Mouse (Mus musculus) R1 (cell line): ENCODE data around the gene Apopt1.
"Not testable (repeated sequence)": the region's sequence is repeated elsewhere in the genome, so short reads cannot be mapped to it uniquely, and the experiment has no call there.

Experiments
- DNase-seq: peaks from one replicate; pipeline ENCODE4 v3.0.0-alpha.2; 2018; ENCODE audit warnings: low read depth, low spot score

Apopt1 gene

DNA sequence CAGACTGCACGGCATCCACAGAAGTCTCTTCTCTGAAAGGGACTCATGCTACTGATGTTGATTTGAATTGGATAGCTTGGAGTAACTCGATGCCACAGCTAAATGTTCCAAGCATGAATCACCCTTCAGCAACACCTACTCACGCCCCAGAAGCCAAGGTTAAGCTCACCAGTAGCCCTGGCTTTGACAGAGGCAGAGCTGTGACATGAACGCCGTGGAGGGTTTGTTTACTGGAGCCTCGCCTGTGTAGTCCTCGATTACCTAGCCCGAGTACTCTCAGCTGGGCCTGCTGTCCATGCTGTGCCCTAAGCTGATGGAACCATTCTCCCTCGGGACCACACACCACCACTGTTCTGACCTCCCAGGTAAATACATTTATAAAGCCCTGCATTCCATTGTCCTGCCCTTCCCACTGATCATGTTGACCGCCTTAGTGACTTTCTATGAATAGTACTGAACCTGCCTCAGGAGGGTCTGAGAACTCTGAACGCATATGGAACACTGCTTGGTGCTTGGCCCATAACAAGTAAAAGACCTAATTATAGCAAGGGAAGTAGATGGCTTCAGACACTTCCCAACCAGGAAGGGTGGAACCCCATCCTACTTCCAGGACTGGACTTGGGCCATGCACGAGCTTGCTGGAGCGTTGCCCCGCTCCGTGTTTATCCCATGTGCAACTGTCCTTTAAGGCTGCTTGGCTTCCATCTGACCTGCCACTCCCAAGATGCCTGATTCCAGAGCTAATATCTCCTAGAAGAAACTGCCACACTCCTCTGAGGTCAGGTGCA, 7.7 kb upstream of the Apopt1 start:
- DNase-seq: no peak

DNA sequence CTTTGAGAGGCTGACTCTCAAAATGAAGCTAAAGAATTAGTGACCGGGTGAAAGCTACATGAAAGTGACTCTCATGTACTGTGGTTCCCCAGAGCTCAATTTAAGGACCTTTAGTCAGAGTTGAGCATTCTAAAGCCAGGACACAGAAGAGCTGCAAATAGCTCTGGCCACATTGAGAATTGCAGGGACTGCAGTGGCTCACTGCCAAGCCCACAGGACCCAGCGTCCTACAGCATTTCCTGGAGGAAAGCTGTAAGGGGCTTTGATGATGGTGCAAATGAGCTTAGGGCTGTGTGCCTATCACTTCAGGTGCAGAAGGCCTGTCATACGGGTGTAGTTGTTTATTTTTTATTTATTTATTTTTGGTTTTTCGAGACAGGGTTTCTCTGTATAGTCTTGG, 4.9 kb upstream of the Apopt1 start:
- no peak for DNase-seq

GRCm38 (mm10) chr12:111710091-111710490, 3.0 kb upstream of the Apopt1 start:
- no peak for DNase-seq

GRCm38 (mm10) chr12:111712476-111712875, 585 bp upstream of the Apopt1 start:
- DNase-seq: peak; percentile 76

DNA sequence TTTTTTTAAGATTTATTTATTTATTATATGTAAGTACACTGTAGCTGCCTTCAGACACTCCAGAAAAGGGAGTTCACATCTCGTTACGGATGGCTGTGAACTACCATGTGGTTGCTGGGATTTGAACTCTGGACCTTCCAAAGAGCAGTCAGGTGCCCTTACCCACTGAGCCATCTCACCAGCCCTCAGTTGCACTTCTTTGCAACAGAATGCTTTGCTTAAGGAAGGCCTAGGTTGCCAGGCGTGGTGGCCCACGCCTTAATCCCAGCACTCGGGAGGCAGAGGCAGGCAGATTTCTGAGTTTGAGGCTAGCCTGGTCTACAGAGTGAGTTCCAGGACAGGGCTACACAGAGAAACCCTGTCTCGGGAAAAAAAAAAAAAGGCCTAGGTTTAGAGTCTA, 819 bp downstream of the Apopt1 start:
- peak; percentile 21 for DNase-seq

DNA sequence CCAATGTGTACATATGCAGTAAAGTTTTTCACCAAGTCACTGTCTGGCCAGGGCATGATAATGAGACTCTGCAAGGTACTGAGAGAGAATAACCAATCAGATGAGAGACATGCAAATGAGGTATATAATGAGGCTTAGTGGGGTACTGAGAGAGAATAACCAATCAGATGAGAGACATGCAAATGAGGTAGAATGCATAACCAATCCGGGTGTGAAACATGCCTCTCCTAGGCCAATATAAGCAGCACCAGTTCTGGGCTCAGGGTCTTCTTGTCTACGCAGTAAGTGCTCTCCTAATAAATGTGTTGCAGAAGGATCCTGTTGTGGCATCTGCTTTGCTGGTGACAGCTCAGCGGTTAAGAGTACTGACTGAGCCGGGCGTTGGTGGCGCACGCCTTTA, 3.4 kb downstream of the Apopt1 start:
- DNase-seq: peak; percentile 78

DNA sequence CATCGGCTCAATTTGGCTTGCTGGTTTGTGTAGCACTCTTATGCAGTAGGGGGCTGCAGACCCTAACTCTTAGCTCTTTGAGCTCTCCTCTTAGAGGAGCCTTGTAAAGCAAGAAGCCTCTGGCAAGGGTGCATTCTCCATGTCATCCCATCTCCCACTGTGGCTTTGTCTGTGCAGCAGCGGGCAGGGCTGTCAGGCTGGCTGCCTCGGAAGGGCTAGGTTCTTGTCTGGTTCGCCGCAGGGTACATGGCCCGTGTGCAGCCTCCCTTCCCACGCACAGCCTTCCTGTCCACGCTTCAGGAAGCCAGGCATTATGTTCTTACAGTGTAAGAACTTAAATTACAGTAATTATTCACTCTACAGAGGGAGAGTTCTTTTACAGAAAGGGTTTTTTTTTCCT, 5.6 kb downstream of the Apopt1 start:
- no peak for DNase-seq

- peak; percentile 59 for DNase-seq
Observed at GRCm38 (mm10) chr12:111720222-111720621, 7.2 kb downstream of the Apopt1 start.

GRCm38 (mm10) chr12:111722654-111723053, 9.6 kb downstream of the Apopt1 start:
- DNase-seq: peak; percentile 74

- DNase-seq: no peak
Observed at GRCm38 (mm10) chr12:111724638-111725337, 11.7 kb downstream of the Apopt1 start.

DNA sequence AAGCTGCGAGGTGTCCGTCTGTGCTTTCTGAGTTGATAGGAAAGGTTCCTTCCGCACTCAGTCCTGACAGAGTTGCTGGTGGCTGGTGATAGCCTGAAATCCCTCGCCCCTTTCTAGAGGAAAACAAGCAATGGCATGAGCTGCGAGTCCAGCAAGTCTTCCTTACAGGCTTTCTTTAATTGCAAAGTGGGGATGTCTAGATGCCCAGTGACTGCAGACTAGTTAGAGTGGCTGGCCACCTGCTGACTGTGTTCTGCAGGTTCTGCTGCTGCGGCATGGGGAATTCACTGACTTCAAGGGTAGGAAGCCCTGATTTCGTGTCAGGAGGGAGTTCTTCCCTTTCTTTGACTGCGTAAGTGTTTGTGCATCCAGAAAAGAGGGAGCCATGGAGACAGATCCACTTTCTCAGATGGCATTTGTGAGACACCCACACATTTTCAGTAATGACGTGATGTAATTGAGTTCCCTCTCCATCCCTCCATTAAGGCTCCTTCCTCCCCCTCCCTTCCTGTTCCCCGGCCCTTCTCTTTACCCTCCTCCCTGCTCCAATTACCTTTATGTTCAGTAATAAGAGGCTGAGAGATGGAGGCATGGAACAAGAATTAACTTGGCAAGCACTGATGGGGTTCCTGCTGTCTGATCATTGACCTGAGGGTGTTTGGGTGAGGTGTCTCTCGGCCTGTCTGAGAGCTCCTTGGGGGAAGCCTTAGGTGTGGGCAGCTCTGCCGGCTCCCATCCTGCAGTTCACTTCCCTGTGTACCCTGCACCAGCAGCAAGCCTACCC, 12.5 kb downstream of the Apopt1 start:
- no peak for DNase-seq

DNA sequence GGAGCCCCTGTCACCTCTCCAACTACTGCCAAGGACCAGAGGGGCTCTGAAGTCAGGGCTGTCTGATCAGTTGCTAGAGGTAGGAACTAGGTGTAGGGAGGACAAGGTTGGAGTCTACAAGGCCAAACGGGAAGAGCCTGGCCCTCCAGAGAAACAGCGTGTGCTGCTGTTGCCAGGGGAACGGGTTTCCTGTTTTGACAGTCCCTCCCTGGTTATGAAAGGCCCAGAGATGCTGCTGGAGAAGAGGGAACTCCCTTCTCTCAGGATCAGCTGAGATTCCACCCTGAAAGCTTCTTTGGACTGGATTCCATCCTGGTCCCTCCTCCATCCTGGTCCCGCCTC, 13.0 kb downstream of the Apopt1 start:
- peak; percentile 68 for DNase-seq

- DNase-seq: no peak
Observed at GRCm38 (mm10) chr12:111727956-111728355, 14.9 kb downstream of the Apopt1 start.

- DNase-seq: peak; percentile 90
Observed at GRCm38 (mm10) chr12:111731822-111732807, 19.1 kb downstream of the Apopt1 start.

DNA sequence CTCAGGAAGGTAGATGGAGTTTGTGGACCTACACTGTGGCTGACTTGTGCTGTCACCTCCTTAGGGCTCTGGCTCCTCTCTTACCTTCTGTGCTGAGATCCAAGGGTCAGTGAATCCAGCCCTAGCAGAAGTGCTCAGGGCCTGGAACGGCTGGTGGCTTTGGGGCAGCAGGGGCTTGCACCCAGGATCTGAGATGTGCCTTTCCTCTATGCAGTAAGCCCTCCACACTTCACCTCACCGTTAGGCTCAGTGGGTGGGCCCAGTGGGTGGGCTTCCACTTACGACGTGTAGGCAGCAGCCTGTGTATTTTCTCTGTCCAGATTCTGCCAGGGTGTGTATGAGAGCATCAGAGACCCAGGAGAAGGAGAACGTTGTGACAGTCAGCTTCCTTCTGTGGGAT, 19.9 kb downstream of the Apopt1 start:
- DNase-seq: no peak

DNA sequence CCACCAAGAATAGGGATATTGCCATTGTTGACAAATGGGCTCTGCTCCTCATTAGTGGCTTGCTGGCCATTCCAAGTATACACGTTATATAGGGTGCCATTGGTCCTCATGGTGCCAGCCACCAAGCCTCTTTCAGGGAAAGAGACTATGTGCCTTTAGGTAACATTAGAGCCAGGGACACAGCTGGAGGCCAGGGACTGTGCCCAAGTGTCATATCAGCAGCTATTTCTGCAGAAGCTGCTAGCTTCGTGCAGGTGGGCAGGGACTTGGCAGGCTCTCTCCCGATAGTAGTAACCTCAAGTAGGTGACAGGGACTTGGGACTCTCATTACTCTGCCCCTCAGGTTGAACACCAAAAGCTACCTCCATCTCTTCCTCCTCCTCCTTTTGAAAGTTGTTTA, 21.9 kb downstream of the Apopt1 start:
- no peak for DNase-seq

- DNase-seq: not testable (repeated sequence)
Observed at GRCm38 (mm10) chr12:111736676-111737075, 23.6 kb downstream of the Apopt1 start.

- peak; percentile 51 for DNase-seq
Observed at GRCm38 (mm10) chr12:111737370-111737769, 24.3 kb downstream of the Apopt1 start.

DNA sequence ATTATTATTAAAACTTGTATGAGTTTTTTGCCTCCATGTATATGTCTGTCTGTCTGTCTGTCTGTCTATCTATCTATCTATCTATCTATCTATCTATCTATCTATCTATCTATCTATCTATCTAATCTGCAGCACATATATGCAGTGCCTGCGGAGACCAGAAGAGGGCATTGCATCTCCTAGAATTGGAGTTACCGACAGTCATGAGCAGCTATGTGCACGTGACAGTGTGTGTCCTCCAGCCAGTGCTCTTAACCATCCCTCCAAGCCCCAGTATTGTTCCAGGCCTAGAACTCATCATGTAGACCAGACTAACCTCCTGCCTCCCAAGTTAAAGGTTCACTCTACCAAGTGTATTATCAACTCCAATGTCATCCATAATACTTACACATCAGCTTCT, 25.7 kb downstream of the Apopt1 start:
- DNase-seq: peak; percentile 84

GRCm38 (mm10) chr12:111741338-111741737, 28.3 kb downstream of the Apopt1 start:
- no peak for DNase-seq

DNA sequence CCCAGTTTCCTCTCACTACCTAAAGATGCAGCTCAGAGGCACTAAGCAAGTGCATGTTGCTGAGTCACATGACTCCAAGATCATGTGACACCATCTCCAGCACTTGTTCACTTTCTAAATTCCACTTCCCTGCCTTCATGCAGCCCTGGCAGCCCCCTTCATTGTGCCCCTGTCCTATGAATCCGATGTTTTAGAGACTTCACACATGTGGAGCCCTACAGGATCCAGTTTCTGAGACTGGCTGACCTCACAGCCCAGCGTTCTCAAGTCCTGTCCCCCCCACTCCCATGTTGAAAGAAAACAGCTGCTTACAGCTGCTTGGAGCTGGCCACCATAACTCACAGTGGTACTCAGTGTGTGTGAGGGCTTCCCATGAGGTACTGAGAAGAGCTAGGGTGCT, 30.4 kb downstream of the Apopt1 start:
- DNase-seq: peak; percentile 74
